Mouse (Mus musculus) hindbrain, postnatal 0 days (tissue): ENCODE measurements around the gene Hepacam. TPM values are rescaled to one million over a fixed set of nuclear protein-coding genes. Genes with fewer than 3 reads are reported as not detected.

Experiments used
- ATAC-seq: fragments of 200-750 bp; cut with Nextera tagmentation; 2 replicates; pipeline ENCODE4 v1.8.0; 2017; ENCODE audit warnings: mild to moderate bottlenecking, moderate TSS enrichment, moderate library complexity
- DNase-seq: peaks from one replicate; pipeline ENCODE4 v3.0.0-alpha.2; 2015; ENCODE audit warnings: low spot score
- H3K27ac ChIP-seq: fragments of 300-500 bp; sonication (generic); 2 replicates; pipeline ENCODE4 v1.5.1; 2014; ENCODE audit warnings: mild to moderate bottlenecking
- H3K27me3 ChIP-seq: fragments of 300-500 bp; sonication (generic); 2 replicates; pipeline ENCODE4 v1.6.1; 2014; ENCODE audit warnings: low read length, mixed read lengths; ENCODE audit not compliant: insufficient read depth
- H3K36me3 ChIP-seq: fragments of 300-500 bp; sonication (generic); 2 replicates; pipeline ENCODE4 v1.6.1; 2014; ENCODE audit warnings: low read length, mixed read lengths; ENCODE audit not compliant: insufficient read depth
- H3K4me1 ChIP-seq: fragments of 300-500 bp; sonication (generic); 2 replicates; pipeline ENCODE4 v1.6.1; 2014; ENCODE audit warnings: antibody characterized with exemption, low read length, mixed read lengths; ENCODE audit not compliant: insufficient read depth
- H3K4me2 ChIP-seq: fragments of 300-500 bp; sonication (generic); 2 replicates; pipeline ENCODE4 v1.6.1; 2014; ENCODE audit warnings: low read depth, mild to moderate bottlenecking, low read length, moderate library complexity, mixed read lengths
- H3K4me3 ChIP-seq: fragments of 300-500 bp; sonication (generic); 2 replicates; pipeline ENCODE4 v1.5.1; 2014; ENCODE audit warnings: low read length
- H3K9ac ChIP-seq: fragments of 300-500 bp; sonication (generic); replicated peaks from 2 replicates; pipeline ENCODE4 v1.6.1; 2014; ENCODE audit warnings: mild to moderate bottlenecking, low read length, moderate library complexity, mixed read lengths
- H3K9me3 ChIP-seq: fragments of 300-500 bp; sonication (generic); 2 replicates; pipeline ENCODE4 v1.6.1; 2016; ENCODE audit warnings: low read length, mixed read lengths
- CTCF ChIP-seq: IDR thresholded peaks from 2 replicates; pipeline ENCODE4 v1.5.1; 2016; ENCODE audit warnings: antibody characterized with exemption, control low read depth, low read depth
- WGBS: fragments of 180-500 bp; shearing (Covaris S2); extraction: QIAGEN DNeasy Blood & Tissue Kit; methylation state at CpG from one replicate; pipeline ENCODE4 v1.1.7; 2014; 5-methylcytosine and 5-hydroxymethylcytosine counted together
- polyA plus RNA-seq: library from polyadenylated mRNA; unstranded; fragments of >200 nt; fragmentation: Nextera tagmentation; extraction: Ambion mirVana; gene quantifications from 2 replicates; pipeline ENCODE4 v1.2.1, GENCODE M21; 2015
- total RNA-seq: library from RNA; depleted of rRNA; stranded (reverse); fragments of >200 nt; gene quantifications from 2 replicates; pipeline ENCODE4 v1.2.3, GENCODE M21; 2014

The Hepacam gene
- total and polyA plus RNA-seq, 2 experiments from 2014 or later = 45.9 to 69.2 TPM

DNA sequence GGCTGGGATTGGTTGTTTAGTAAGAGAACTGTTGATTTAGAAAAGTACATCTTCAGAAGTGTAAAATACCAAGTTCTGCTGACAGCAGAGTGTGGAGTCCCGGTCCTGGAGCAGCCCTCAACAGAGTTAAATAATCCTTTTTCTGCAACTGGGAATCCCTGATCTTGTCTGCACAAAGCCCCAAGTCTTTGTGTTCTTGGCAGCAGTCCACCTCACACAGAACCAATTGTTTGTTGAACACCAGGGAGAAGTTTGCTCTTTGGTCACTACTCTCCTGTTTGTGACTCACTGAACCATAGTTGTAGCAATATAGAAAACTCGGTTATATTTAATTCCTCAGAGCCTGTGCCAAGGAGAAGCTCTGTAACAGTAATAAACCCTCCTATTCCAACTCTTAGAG, 15.9 kb upstream of the Hepacam start:
- no peak overlapping the region for H3K4me2 ChIP-seq
- H3K9ac ChIP-seq = no peak overlapping the region
- WGBS = 25% methylated on average over 2 of the region's 2 CpGs
- no peak overlapping the region for H3K4me3 ChIP-seq
- TF ChIP-seq CTCF = no peak
- no peaks in the 10 kb centered on the region for H3K27me3 ChIP-seq
- H3K36me3 ChIP-seq = no peaks in the 10 kb centered on the region
- peak overlapping the region; percentile 33; the same call in 1 of the 2 replicates for H3K27ac ChIP-seq
- H3K9me3 ChIP-seq = no peaks in the 10 kb centered on the region
- peaks cover 4% of the 10 kb centered on the region; the same call in 1 of the 2 replicates for H3K4me1 ChIP-seq
- ATAC-seq (no peak), DNase-seq (peak; percentile 28)

DNA sequence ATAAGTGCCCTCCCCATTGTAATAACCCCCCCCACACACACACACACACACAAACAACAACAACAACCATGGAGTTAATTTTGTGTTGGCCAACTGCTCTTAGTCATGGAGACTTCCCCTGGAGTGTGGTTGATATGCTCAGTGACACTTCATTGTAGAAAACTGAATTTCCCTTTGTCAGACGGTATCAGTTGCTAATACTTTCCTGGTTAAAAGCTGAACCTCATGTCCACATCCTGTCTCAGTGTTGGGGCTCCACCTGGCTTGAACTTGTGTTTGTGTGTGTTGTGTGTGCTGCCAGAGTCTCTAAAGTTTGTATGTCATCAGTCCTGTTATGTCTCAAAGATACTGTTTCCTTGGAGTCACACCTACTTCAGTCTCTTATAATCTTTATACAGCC, 12.7 kb upstream of the Hepacam start:
- no peak overlapping the region for H3K4me2 ChIP-seq
- ATAC-seq = no peak
- H3K9me3 ChIP-seq = no peaks in the 10 kb centered on the region
- DNase-seq = no peak
- no peaks in the 10 kb centered on the region for H3K27me3 ChIP-seq
- no peak for TF ChIP-seq CTCF
- no peaks in the 10 kb centered on the region for H3K36me3 ChIP-seq
- no peak overlapping the region for H3K9ac ChIP-seq
- 74% methylated on average over 1 of the region's 1 CpGs for WGBS
- H3K4me1 ChIP-seq = 0 out of 2 replicates have a peak, but pooled peaks cover 10% of the 10 kb centered on the region
- H3K27ac ChIP-seq = no peak overlapping the region
- no peak overlapping the region for H3K4me3 ChIP-seq

DNA sequence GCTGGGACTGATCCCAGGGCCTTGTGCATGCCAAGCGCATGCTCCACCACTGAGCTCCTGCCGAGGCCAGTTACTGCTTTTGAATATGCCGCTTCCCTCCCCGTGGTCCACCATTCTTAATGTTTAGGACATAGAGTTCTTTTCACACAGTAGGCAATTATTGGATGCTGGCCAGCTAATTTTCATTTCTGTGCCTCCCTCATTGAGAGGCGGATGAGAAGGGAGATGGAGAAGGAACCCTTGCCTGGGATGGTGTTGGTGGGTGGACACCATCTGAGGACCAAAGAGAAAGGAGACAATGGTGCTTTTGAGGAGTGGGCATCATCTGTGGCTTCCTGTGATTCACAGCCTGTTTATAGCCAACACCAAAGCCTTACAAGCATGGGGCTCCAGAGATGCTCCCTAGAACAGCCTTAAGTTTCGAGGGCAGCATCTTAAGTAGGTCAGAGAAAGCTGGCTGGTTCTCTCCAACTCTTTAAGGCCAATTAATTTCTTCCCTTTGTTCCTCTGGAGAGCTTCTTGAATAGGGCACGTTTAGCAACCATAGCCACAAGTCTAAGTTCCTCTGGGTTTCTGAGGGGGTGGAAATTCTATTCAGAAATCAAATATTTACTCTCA, 8.3 kb upstream of the Hepacam start:
- Histone ChIP-seq H3K4me2 (no peak overlapping the region), H3K9ac (no peak overlapping the region), H3K27me3 (no peaks in the 10 kb centered on the region), H3K4me3 (no peak overlapping the region), H3K27ac (peak overlapping the region; percentile 92), H3K4me1 (peaks cover 20% of the 10 kb centered on the region; the same call in 1 of the 2 replicates), H3K36me3 (no peaks in the 10 kb centered on the region), H3K9me3 (no peaks in the 10 kb centered on the region)
- peak; percentile 88 for DNase-seq
- 23% methylated on average over 7 of the region's 7 CpGs for WGBS
- ATAC-seq = peak; percentile 86
- no peak for TF ChIP-seq CTCF

DNA sequence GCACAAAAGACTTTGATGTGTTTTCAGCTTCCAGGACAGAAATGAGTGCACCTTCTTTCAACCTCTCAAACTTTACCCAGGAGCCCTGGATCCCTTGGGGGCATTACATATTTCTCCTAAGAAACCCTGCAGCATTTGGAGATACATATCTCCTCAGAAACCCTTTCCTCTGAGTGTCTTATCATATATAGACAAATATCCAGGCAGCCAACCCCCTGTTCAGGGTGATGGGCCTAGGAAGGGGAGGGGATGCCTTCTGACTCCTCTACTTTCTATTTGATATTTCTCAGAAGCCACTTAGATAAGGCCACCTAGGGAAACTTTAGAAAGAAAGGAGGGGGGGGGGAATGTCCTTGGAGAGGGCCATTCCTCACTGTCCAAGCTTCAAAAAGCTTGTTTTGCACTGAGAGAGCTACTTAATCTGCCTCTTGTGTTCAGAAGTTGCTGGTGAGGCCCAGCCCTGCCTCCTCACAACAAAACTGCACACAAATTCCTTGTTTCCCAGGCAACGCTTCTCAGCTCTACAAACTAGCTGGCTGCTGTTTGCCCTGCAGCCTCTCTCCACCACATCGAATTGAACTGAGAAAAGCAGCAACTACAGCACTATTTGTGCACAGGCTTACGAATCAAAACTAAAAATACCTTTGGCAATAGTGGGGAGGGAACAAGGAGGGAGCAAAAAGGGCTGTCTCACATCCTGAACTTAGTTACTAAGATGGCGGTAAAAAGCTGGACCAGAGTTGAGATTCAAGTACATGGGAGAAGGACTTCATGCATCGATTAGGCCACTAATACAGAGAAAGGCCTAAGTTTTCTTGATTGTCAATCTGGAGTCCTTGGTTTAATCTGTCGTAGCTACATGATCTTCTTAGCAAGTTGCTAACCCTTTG, 7.6 kb upstream of the Hepacam start:
- ATAC-seq (peak; percentile 91), DNase-seq (peak; percentile 87)
- Histone ChIP-seq H3K36me3 (no peaks in the 10 kb centered on the region), H3K27me3 (no peaks in the 10 kb centered on the region), H3K4me3 (no peak overlapping the region), H3K9ac (no peak overlapping the region), H3K9me3 (no peaks in the 10 kb centered on the region), H3K4me2 (no peak overlapping the region), H3K27ac (peak overlapping the region; percentile 92), H3K4me1 (peaks cover 20% of the 10 kb centered on the region; the same call in 1 of the 2 replicates)
- TF ChIP-seq CTCF = no peak
- WGBS = 10% methylated on average over 6 of the region's 6 CpGs

DNA sequence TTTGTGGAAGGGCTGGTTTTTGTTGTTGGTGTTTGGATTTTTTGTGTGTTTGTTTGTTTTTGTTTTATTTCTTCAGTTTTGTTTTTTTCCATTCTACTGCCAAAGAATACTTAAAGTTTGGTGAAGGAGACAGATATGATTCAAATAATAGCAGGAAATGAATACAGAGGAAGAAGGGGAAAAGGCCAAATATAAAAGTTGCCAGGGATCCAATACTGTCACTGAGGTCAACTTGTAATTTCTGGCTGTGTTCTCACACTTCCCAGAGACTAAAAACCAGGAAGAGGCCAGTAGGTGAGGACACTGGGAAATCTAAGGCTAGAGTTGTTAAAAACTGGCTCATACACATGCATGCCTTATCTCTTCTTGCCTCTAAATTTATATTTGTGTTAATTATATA, 5.1 kb upstream of the Hepacam start:
- H3K4me2 ChIP-seq = no peak overlapping the region

DNA sequence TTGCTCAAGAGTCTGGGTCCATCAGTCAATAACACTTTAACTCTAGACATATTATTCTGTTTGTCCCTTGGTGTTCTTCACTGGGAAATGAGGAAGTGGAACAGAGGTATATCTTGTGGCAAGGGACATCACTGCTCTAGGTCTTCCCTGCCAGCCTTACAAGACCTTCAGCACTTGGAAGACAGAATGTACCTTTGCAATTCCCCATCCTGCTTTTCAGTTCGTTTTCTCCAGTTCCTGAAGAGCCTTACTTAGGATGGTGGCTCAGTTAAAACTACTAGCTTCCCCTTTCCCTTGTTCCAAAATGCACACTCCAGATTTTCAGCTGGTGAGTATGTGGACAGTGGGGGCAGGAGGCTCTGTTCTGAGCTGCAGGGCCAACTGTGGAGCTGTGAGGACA, 4.3 kb upstream of the Hepacam start:
- no peak for TF ChIP-seq CTCF
- WGBS = 74% methylated on average over 1 of the region's 1 CpGs
- no peak overlapping the region for H3K4me2 ChIP-seq
- H3K27ac ChIP-seq = no peak overlapping the region
- H3K9ac ChIP-seq = no peak overlapping the region
- ATAC-seq (no peak), DNase-seq (no peak)
- peaks cover 20% of the 10 kb centered on the region; the same call in 1 of the 2 replicates for H3K4me1 ChIP-seq
- H3K36me3 ChIP-seq = no peaks in the 10 kb centered on the region
- H3K9me3 ChIP-seq = no peaks in the 10 kb centered on the region
- H3K4me3 ChIP-seq = no peak overlapping the region
- H3K27me3 ChIP-seq = no peaks in the 10 kb centered on the region

More for the DNA sequence above, 5.1 kb upstream of the Hepacam start:
- no peak overlapping the region for H3K9ac ChIP-seq
- H3K36me3 ChIP-seq = no peaks in the 10 kb centered on the region
- no peaks in the 10 kb centered on the region for H3K27me3 ChIP-seq
- ATAC-seq = no peak
- H3K4me3 ChIP-seq = no peak overlapping the region
- H3K27ac ChIP-seq = no peak overlapping the region
- no peaks in the 10 kb centered on the region for H3K9me3 ChIP-seq
- DNase-seq = no peak
- peaks cover 20% of the 10 kb centered on the region; the same call in 1 of the 2 replicates for H3K4me1 ChIP-seq
- no peak for TF ChIP-seq CTCF

DNA sequence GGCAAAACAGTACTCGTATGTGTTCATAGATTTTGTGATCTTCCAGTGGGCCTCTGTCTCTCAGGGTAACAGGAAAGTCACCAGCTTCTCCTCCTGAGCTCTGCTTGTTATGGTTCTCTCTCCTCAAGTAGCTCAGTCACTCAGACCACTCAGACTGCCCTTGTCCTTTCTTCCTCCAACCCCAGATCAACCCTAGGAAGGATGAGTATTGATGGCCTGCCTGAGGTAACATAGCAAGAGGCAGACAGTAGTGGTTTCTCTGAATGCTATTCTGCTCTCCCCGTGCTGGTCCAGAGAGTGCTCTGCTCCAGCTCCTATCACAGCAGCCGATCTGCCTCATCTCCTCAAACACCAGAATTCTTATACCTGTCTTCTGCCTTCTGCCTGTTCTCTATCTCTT, 3.6 kb upstream of the Hepacam start:
- Histone ChIP-seq H3K27me3 (no peaks in the 10 kb centered on the region), H3K9me3 (no peaks in the 10 kb centered on the region), H3K4me1 (peaks cover 19% of the 10 kb centered on the region; the same call in 1 of the 2 replicates), H3K4me3 (no peak overlapping the region), H3K36me3 (no peaks in the 10 kb centered on the region), H3K9ac (no peak overlapping the region), H3K4me2 (no peak overlapping the region), H3K27ac (no peak overlapping the region)
- ATAC-seq = no peak
- TF ChIP-seq CTCF = no peak
- 66% methylated on average over 3 of the region's 3 CpGs for WGBS
- no peak for DNase-seq
